Mouse (Mus musculus): ENCODE measurements around the gene Ddx43. TPM values are rescaled to one million over a fixed set of nuclear protein-coding genes. Genes with fewer than 3 reads are reported as not detected.
A peak's percentile ranks its signal among the peaks of the same experiment; 100 is the strongest.

Ddx43 gene
- total RNA-seq, 2 experiments from 2014 or later, result not detected

GRCm38 (mm10) chr9:78371441-78371840 lies 24.1 kb upstream of the Ddx43 start:
- ATAC-seq (replicated peaks; ENCODE audit: poor library complexity, severe bottlenecking), result no peak

- no peak for ATAC-seq (replicated peaks; ENCODE audit: poor library complexity, severe bottlenecking)
Observed at GRCm38 (mm10) chr9:78372827-78373504, 22.6 kb upstream of the Ddx43 start.

GRCm38 (mm10) chr9:78374397-78374796 lies 21.2 kb upstream of the Ddx43 start:
- no peak for ATAC-seq (replicated peaks; ENCODE audit: poor library complexity, severe bottlenecking)

GRCm38 (mm10) chr9:78374885-78375389 lies 20.6 kb upstream of the Ddx43 start:
- no peak for ATAC-seq (replicated peaks; ENCODE audit: poor library complexity, severe bottlenecking)

GRCm38 (mm10) chr9:78375486-78375885 lies 20.1 kb upstream of the Ddx43 start:
- ATAC-seq (replicated peaks; ENCODE audit: poor library complexity, severe bottlenecking), result no peak

- no peak for ATAC-seq (replicated peaks; ENCODE audit: poor library complexity, severe bottlenecking)
Observed at GRCm38 (mm10) chr9:78377546-78377945, 18.0 kb upstream of the Ddx43 start.

GRCm38 (mm10) chr9:78378113-78378785 lies 17.3 kb upstream of the Ddx43 start, which contains the start of gene Ooep:
Ooep (minus strand) TSS chr9:78378725.
- ATAC-seq (replicated peaks; ENCODE audit: poor library complexity, severe bottlenecking), result peak; percentile 73

GRCm38 (mm10) chr9:78385893-78386292 lies 9.7 kb upstream of the Ddx43 start:
- peak; percentile 37; the same call in 1 of the 2 replicates for ATAC-seq (replicated peaks; ENCODE audit: poor library complexity, severe bottlenecking)

- ATAC-seq (replicated peaks; ENCODE audit: poor library complexity, severe bottlenecking), result no peak
Observed at GRCm38 (mm10) chr9:78386947-78387346, 8.6 kb upstream of the Ddx43 start.

GRCm38 (mm10) chr9:78389981-78390380 lies 5.6 kb upstream of the Ddx43 start:
- ATAC-seq (replicated peaks; ENCODE audit: poor library complexity, severe bottlenecking), result peak; percentile 83

GRCm38 (mm10) chr9:78393741-78394140 lies 1.8 kb upstream of the Ddx43 start:
- no peak for ATAC-seq (replicated peaks; ENCODE audit: poor library complexity, severe bottlenecking)

- no peak for ATAC-seq (replicated peaks; ENCODE audit: poor library complexity, severe bottlenecking)
Observed at GRCm38 (mm10) chr9:78394602-78395001, 975 bp upstream of the Ddx43 start.

GRCm38 (mm10) chr9:78395244-78395629 lies 340 bp upstream of the Ddx43 start:
- no peak for ATAC-seq (replicated peaks; ENCODE audit: poor library complexity, severe bottlenecking)

- no peak for ATAC-seq (replicated peaks; ENCODE audit: poor library complexity, severe bottlenecking)
Observed at GRCm38 (mm10) chr9:78396517-78396916, 940 bp downstream of the Ddx43 start.

GRCm38 (mm10) chr9:78400570-78400969 lies 5.0 kb downstream of the Ddx43 start:
- ATAC-seq (replicated peaks; ENCODE audit: poor library complexity, severe bottlenecking), result no peak

GRCm38 (mm10) chr9:78401596-78401995 lies 6.0 kb downstream of the Ddx43 start:
- no peak for ATAC-seq (replicated peaks; ENCODE audit: poor library complexity, severe bottlenecking)

- ATAC-seq (replicated peaks; ENCODE audit: poor library complexity, severe bottlenecking), result peak; percentile 27
Observed at GRCm38 (mm10) chr9:78427362-78427781, 31.8 kb downstream of the Ddx43 start.

GRCm38 (mm10) chr9:78428185-78428584 lies 32.6 kb downstream of the Ddx43 start:
- peak; percentile 91 for ATAC-seq (replicated peaks; ENCODE audit: poor library complexity, severe bottlenecking)

GRCm38 (mm10) chr9:78428870-78429432 lies 33.4 kb downstream of the Ddx43 start:
- no peak for ATAC-seq (replicated peaks; ENCODE audit: poor library complexity, severe bottlenecking)

- ATAC-seq (replicated peaks; ENCODE audit: poor library complexity, severe bottlenecking), result no peak
Observed at GRCm38 (mm10) chr9:78429551-78429950, 34.0 kb downstream of the Ddx43 start.

- peak; percentile 65 for ATAC-seq (replicated peaks; ENCODE audit: poor library complexity, severe bottlenecking)
Observed at GRCm38 (mm10) chr9:78430486-78430885, 34.9 kb downstream of the Ddx43 start.
